Mouse (Mus musculus) C2C12 (cell line): ENCODE results near the gene Ldah. TPM values are rescaled to one million over a fixed set of nuclear protein-coding genes. Genes with fewer than 3 reads are reported as not detected.

ENCODE experiments used
- H3K27me3 ChIP-seq: one replicate; pipeline ENCODE4 v1.6.1; 2011; ENCODE audit not compliant: control insufficient read depth, insufficient read depth, insufficient read length
- H3K36me3 ChIP-seq: one replicate; pipeline ENCODE4 v1.6.1; 2011; ENCODE audit not compliant: control insufficient read depth, insufficient read depth
- H3K4me3 ChIP-seq: one replicate; pipeline ENCODE4 v1.5.1; 2011; ENCODE audit warnings: mild to moderate bottlenecking, control low read depth; ENCODE audit not compliant: poor library complexity, insufficient read depth, severe bottlenecking
- H3K79me2 ChIP-seq: one replicate; pipeline ENCODE4 v1.6.1; 2011; ENCODE audit not compliant: control insufficient read depth, insufficient read depth
- H3K79me3 ChIP-seq: one replicate; pipeline ENCODE4 v1.6.1; 2011; ENCODE audit warnings: low read depth, control low read depth
- H3ac ChIP-seq: one replicate; pipeline ENCODE3; 2011; ENCODE audit warnings: low read depth; ENCODE audit not compliant: control insufficient read depth, insufficient read length
- CEBPB ChIP-seq: IDR thresholded peaks from one replicate; pipeline ENCODE4 v1.6.1; 2011; ENCODE audit warnings: low read depth, mild to moderate bottlenecking, control low read depth, moderate library complexity
- CTCF ChIP-seq: IDR thresholded peaks from one replicate; pipeline ENCODE4 v1.5.1; 2011; ENCODE audit not compliant: control insufficient read depth, insufficient read depth, insufficient read length
- FOSL1 ChIP-seq: IDR thresholded peaks from one replicate; pipeline ENCODE4 v1.8.0; 2011; ENCODE audit warnings: mild to moderate bottlenecking, low read length; ENCODE audit not compliant: poor library complexity, insufficient read depth, severe bottlenecking
- MAX ChIP-seq: IDR thresholded peaks from one replicate; pipeline ENCODE4 v1.6.1; 2011; ENCODE audit warnings: mild to moderate bottlenecking, control low read depth
- MYOD1 ChIP-seq: IDR thresholded peaks from one replicate; pipeline ENCODE4 v1.6.1; 2011; ENCODE audit warnings: low read depth; ENCODE audit not compliant: control insufficient read depth, insufficient read length
- MYOG ChIP-seq: IDR thresholded peaks from one replicate; pipeline ENCODE4 v1.6.1; 2011; ENCODE audit not compliant: control insufficient read depth, insufficient read length; ENCODE audit errors: extremely low read depth
- USF1 ChIP-seq: IDR thresholded peaks from one replicate; pipeline ENCODE4 v1.6.1; 2011; ENCODE audit warnings: low read depth, mild to moderate bottlenecking, control low read depth, moderate library complexity
- polyA plus RNA-seq: library from polyadenylated mRNA; unstranded; fragments of >200 nt; fragmentation: generic; extraction: Trizol; gene quantifications from one replicate; pipeline ENCODE4 v1.2.1, GENCODE M21; 2012; ENCODE audit warnings: missing spikeins

Gene Ldah
- polyA plus RNA-seq, 1 experiment = 52.7 TPM

DNA sequence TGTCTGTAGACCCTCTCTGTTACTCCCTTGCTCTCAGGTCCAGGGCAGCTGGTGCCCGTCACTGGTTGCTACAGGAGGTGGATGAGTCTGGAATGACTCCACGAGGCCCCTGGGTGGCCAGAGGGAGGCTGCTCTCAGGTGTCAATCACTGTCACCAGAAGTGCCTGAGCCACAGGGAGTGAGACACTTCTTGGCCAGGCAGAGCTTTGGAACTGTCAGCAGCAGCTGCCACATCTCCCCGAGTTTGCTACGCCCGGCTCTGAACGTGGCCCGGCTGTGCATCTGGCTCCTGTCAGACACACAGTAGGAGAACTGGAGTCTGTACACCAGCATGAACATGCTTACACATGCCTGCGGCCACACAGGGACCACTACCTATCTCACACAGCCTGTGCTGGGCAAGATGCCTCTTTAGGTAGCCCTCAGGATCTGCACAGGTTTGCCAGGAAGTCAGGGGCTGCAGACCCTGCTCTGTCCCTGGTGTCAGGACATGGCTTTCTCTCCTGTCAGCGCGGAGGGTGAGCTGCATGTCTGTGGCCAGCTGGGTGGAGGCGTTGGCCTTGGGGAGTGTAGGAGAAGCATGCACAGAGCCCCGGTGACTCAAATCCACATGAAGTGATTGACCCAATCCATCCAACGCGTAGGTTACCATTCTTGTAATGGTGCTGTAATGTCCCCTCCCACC, 123.7 kb downstream of the Ldah start:
- Histone ChIP-seq H3K27me3 (no peaks in the 10 kb centered on the region), H3K79me3 (no peaks in the 10 kb centered on the region), H3K4me3 (no peak overlapping the region), H3K36me3 (peaks cover 26% of the 10 kb centered on the region), H3ac (no peak overlapping the region), H3K79me2 (no peaks in the 10 kb centered on the region)
- no peak for TF ChIP-seq FOSL1
- TF ChIP-seq MAX = no peak
- no peak for TF ChIP-seq USF1
- TF ChIP-seq CTCF = no peak
- TF ChIP-seq MYOG = no peak
- no peak for TF ChIP-seq MYOD1
- TF ChIP-seq CEBPB = no peak

DNA sequence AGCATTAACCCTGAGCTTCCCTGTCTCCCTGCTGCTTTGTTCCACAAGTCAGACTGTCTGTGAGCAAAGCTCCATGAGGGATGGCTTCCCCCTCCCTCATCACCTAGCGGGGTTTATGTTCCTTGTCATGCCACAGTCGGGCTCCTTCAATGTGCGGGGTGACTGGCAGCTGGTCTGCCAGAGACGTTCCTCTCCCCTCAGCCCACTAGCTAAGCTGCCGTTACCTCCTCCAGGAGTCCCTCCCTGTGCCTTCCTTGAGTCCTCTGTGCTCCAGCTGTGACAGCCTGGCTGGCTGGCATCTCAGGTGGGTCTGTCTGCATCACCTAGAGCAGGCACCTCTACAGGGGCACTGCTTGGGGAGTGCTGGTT, 124.3 kb downstream of the Ldah start:
- TF ChIP-seq CTCF (no peak), MYOD1 (no peak), MYOG (no peak), CEBPB (no peak), FOSL1 (no peak), MAX (no peak)
- peaks cover 31% of the 10 kb centered on the region for H3K36me3 ChIP-seq

GRCm38 (mm10) chr12:8333617-8334016, 125.7 kb downstream of the Ldah start:
- H3ac ChIP-seq = no peak overlapping the region
- no peaks in the 10 kb centered on the region for H3K79me2 ChIP-seq
- no peak for TF ChIP-seq MYOG
- peaks cover 38% of the 10 kb centered on the region for H3K36me3 ChIP-seq
- no peak overlapping the region for H3K4me3 ChIP-seq
- H3K27me3 ChIP-seq = no peaks in the 10 kb centered on the region
- no peaks in the 10 kb centered on the region for H3K79me3 ChIP-seq

More for the DNA sequence above, 124.3 kb downstream of the Ldah start:
- Histone ChIP-seq H3ac (no peak overlapping the region), H3K79me3 (no peaks in the 10 kb centered on the region), H3K79me2 (no peaks in the 10 kb centered on the region), H3K27me3 (no peaks in the 10 kb centered on the region), H3K4me3 (no peak overlapping the region)

DNA sequence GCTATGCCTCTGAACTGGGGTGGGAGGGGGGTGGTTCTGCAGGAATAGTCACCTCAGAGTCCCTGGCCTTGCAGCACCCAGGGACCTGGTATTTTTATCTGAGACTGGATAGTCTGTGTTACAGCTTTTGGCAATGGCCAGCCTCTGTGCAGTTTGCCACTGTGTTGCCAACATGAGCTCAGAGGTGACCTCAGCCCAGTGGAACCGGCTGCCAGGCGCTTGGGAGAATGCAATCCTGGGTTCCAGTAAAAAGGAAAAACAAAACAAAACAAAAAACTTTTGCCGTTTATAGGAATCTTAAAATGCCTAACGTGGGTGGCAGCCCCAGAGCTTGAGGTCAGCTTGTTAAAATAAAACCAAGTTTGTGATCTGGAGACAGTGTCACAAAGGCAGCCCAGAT, 126.4 kb downstream of the Ldah start:
- Histone ChIP-seq H3K79me2 (no peaks in the 10 kb centered on the region), H3K27me3 (no peaks in the 10 kb centered on the region), H3K79me3 (no peaks in the 10 kb centered on the region), H3K36me3 (peaks cover 39% of the 10 kb centered on the region), H3ac (no peak overlapping the region), H3K4me3 (no peak overlapping the region)
- no peak for TF ChIP-seq FOSL1
- no peak for TF ChIP-seq MAX
- no peak for TF ChIP-seq CEBPB
- no peak for TF ChIP-seq CTCF
- no peak for TF ChIP-seq MYOD1
- TF ChIP-seq USF1 = no peak
- no peak for TF ChIP-seq MYOG

Other genes starting within 250 kb of the Ldah start
- gene Apob, start 230.5 kb upstream of the Ldah start, polyA plus RNA-seq = 0.07 TPM
- 0.09 TPM for gene Gdf7, start 93.8 kb downstream of the Ldah start, polyA plus RNA-seq
- gene Hs1bp3, start 105.3 kb downstream of the Ldah start, polyA plus RNA-seq = 21.8 TPM